9 mouse cellular contexts compared by ENCODE assay signal in the genomic region with DNA sequence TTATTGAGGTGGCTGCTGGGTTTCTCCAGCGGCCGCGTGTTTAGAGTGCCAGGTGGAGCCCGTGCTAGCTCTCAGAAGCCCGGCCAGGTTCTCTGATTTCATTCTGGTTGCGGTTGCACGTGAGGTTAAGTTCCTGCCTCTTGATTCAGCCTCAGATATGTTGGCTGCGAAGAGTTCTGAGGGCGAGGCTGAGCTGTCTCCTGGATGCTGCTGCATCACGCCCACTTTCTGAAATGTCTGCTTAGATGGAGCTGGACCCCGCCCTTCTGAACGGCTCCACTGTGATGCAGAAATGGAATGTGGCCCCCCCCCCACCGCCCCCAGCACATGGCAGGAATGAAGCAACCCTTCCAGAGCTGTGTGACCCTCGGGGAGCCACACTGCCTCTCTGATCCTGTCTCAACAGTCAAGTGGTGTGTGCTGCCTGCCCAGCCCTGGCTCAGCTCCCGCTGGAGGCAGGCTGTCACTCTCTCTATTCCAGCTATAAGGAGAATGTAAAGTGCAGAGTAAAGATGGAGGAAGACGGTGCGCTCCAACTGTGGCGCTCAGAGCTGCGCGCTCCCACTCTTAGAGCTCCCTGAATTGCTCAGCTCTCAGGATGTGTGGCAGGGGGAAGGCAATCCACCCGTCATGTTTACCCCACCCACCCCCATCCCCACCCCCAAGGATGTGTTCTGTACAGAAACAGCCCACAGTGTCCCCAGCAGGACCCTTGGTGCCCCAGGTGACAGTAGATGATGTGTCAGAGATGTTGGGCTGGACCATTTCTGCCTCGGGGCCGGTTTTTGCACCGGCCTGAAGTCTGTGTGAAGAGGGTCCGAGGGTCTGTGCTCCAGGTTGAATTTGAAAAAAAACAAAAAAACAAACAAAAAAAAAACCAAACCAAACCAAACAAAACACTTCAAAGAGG. TPM values are rescaled to one million over a fixed set of nuclear protein-coding genes. Genes with fewer than 3 reads are reported as not detected.
A peak's percentile ranks its signal among the peaks of the same experiment; 100 is the strongest.
DNase-seq lines count a peak whose midpoint lies in the region; ATAC-seq and TF ChIP-seq lines count a peak whose summit lies in the region.
"Had no signal": no experiment of that assay in that cellular context is flagged by ENCODE, and none has a peak within 500 bp of the region (broad histone marks: within the 10 kb centered on the region; RNA-seq: fewer than 3 reads in every experiment).

No protein-coding gene starts in this region.

- H3K4me3 ChIP-seq in heart, embryonic 14.5 days (ENCODE audit: control insufficient read depth in 1 of 2, insufficient read depth in 1 of 2, low read depth in 1 of 2, low read length in 2 of 2) = peak overlapping the region in 1 of 2 experiments; percentile 9; a peak in 1 of 4 replicates
- H3K4me3 ChIP-seq in hindbrain, embryonic 14.5 days (replicated peaks; ENCODE audit: low read length) = no peak overlapping the region
- 0 out of 2 replicates have a peak overlapping the region, but pooled peaks have one; percentile 1 for H3K4me3 ChIP-seq in thymus, adult 2 months (ENCODE audit: control insufficient read depth, insufficient read depth, low read length)

- peak overlapping the region; percentile 54 for H3K9ac ChIP-seq in heart, embryonic 14.5 days (ENCODE audit: low read length)
- no peak overlapping the region for H3K9ac ChIP-seq in hindbrain, embryonic 14.5 days
- H3K9ac ChIP-seq: liver, embryonic 14.5 days had no signal

- ATAC-seq in heart, embryonic 14.5 days (ENCODE audit: insufficient number of reproducible peaks, insufficient read depth, low FRiP score, low read depth) = 0 out of 2 replicates have a peak, but pooled peaks have one; percentile 22
- ATAC-seq in hindbrain, embryonic 14.5 days (ENCODE audit: low FRiP score) = peak; percentile 24; the same call in 1 of the 2 replicates

- H3K27me3 ChIP-seq in heart, embryonic 14.5 days (ENCODE audit: control insufficient read depth, insufficient read depth, low read length) = no peaks in the 10 kb centered on the region
- H3K27me3 ChIP-seq in hindbrain, embryonic 14.5 days (ENCODE audit: control insufficient read depth, insufficient read depth, low read length) = no peaks in the 10 kb centered on the region
- no peaks in the 10 kb centered on the region for H3K27me3 ChIP-seq in thymus, adult 2 months (ENCODE audit: control insufficient read depth, insufficient read depth, low read length)

- DNase-seq in heart, postnatal 36 days = no peak
- peak; percentile 68 for DNase-seq in 3T3-L1 (ENCODE audit: low read depth, low spot score)
- DNase-seq in brain, adult 2 months (ENCODE audit: low read depth, low spot score) = peak; percentile 87
- no peak for DNase-seq in hindbrain, embryonic 14.5 days (ENCODE audit: low spot score)
- peak; percentile 77 for DNase-seq in thymus, adult 2 months
- DNase-seq in urinary bladder, postnatal 4 days (ENCODE audit: low spot score in 2 of 2) = no peak
- DNase-seq in kidney, postnatal 36 days = no peak

- 37% methylated on average over 25 of the region's 25 CpGs for WGBS in heart, embryonic 14.5 days
- 41% methylated on average over 25 of the region's 25 CpGs for WGBS in hindbrain, embryonic 14.5 days
- WGBS in thymus, adult 2 months = 25% methylated on average over 25 of the region's 25 CpGs

- H3K9me3 ChIP-seq in heart, embryonic 14.5 days (ENCODE audit: control insufficient read depth, low read length) = peaks cover 11% of the 10 kb centered on the region
- H3K9me3 ChIP-seq in hindbrain, embryonic 14.5 days (ENCODE audit: control insufficient read depth, low read length) = no peaks in the 10 kb centered on the region; the same call in 1 of the 2 replicates

- no peaks in the 10 kb centered on the region for H3K36me3 ChIP-seq in heart, embryonic 14.5 days (ENCODE audit: control insufficient read depth, insufficient read depth, low read length)
- H3K36me3 ChIP-seq in hindbrain, embryonic 14.5 days (replicated peaks; ENCODE audit: control insufficient read depth, insufficient read depth) = no peaks in the 10 kb centered on the region
- H3K36me3 ChIP-seq in thymus, adult 2 months (ENCODE audit: control insufficient read depth, insufficient read depth, low read length) = no peaks in the 10 kb centered on the region

- TF ChIP-seq POLR2A in thymus, adult 2 months (IDR thresholded peaks at IDR 0.05; ENCODE audit: control insufficient read depth, extremely low read depth, insufficient read depth, low read length, poor library complexity) = no peak

- H3K27ac ChIP-seq in heart, embryonic 14.5 days (replicated peaks in 1 of 2; ENCODE audit: control insufficient read depth in 1 of 2, insufficient read depth in 1 of 2, low read depth in 2 of 2, low read length in 2 of 2) = peak overlapping the region in 1 of 2 experiments; percentile 55; a peak in 1 of 4 replicates
- H3K27ac ChIP-seq in hindbrain, embryonic 14.5 days = no peak overlapping the region
- H3K27ac ChIP-seq in thymus, adult 2 months (ENCODE audit: control insufficient read depth, insufficient read depth, low read length) = peak overlapping the region; percentile 30; the same call in 1 of the 2 replicates
- H3K27ac ChIP-seq: liver, embryonic 14.5 days had no signal

- peaks cover 21% of the 10 kb centered on the region in 2 experiments for H3K4me1 ChIP-seq in heart, embryonic 14.5 days (ENCODE audit: control insufficient read depth in 2 of 2, insufficient read depth in 2 of 2, low read length in 2 of 2)
- peaks cover 3% of the 10 kb centered on the region; the same call in 1 of the 2 replicates for H3K4me1 ChIP-seq in hindbrain, embryonic 14.5 days (replicated peaks; ENCODE audit: control insufficient read depth, insufficient read depth, low read length)
- peaks cover 43% of the 10 kb centered on the region for H3K4me1 ChIP-seq in thymus, adult 2 months (replicated peaks; ENCODE audit: control insufficient read depth, insufficient read depth, low read length)

- TF ChIP-seq CTCF in thymus, adult 2 months (IDR thresholded peaks at IDR 0.05; ENCODE audit: borderline replicate concordance, control insufficient read depth, extremely low read depth, insufficient read depth, low read length, poor library complexity) = peak; percentile 48; the same call in 1 of the 2 replicates

- intact Hi-C loops in heart, postnatal 36 days (cut with DNase I) = no loop called here

- H3K4me2 ChIP-seq in heart, embryonic 14.5 days (ENCODE audit: low read length) = peak overlapping the region; percentile 55
- no peak overlapping the region for H3K4me2 ChIP-seq in hindbrain, embryonic 14.5 days (replicated peaks)

RNA-seq across cellular contexts. Expression of gene Tesc, which starts 9.6 kb away (rescaled TPM):
- polyA plus RNA-seq in heart, embryonic 14.5 days (2014; fragmentation: Nextera tagmentation; extraction: Ambion mirVana) = 14.5 and 16.3 TPM in 2 replicates
- total RNA-seq in heart, postnatal 36 days (2021) = 100 to 1,000 TPM; 218 to 224 TPM
- 4.3 and 4.9 TPM in 2 replicates for polyA plus RNA-seq in hindbrain, embryonic 14.5 days (2014; fragmentation: Nextera tagmentation; extraction: Ambion mirVana)
- 48.4 and 50.5 TPM in 2 replicates for polyA plus RNA-seq in thymus, adult 2 months (2012; rRNA removed)

Comparison
In these comparisons a context has a peak if more than half of its experiments do, and no peak if none do; other contexts are left out.
1. DNase-seq: peak in 3T3-L1 (single experiment), brain, adult 2 months (single experiment) and thymus, adult 2 months (single experiment); none in heart, postnatal 36 days (0 of 2), hindbrain, embryonic 14.5 days (single experiment), urinary bladder, postnatal 4 days (0 of 2) and kidney, postnatal 36 days (0 of 2).